Mouse (Mus musculus) heart, postnatal 14 days (tissue): ENCODE measurements around the gene Emc7. TPM values are rescaled to one million over a fixed set of nuclear protein-coding genes. Genes with fewer than 3 reads are reported as not detected.
"Not testable (repeated sequence)": the region's sequence is repeated elsewhere in the genome, so short reads cannot be mapped to it uniquely, and the experiment has no call there.

Experiments
- DNase-seq, 2 experiments: peaks; one replicate each; pipeline ENCODE4 v3.0.0; 2021 to 2022
- intact Hi-C: fragments of 180-260 bp; cut with DNase I; formaldehyde crosslinking; loops from one replicate; pipeline ENCODE4 v1.15.1; 2025
- long read RNA-seq, 2 experiments: library from polyadenylated mRNA; stranded (forward); transcript quantifications; one replicate each; pipeline ENCODE4 v2.0.0; 2021
- total RNA-seq, 2 experiments: library from RNA; stranded (reverse); gene quantifications; 2 replicates each; pipeline ENCODE4 v1.2.3; 2021

Emc7 gene
- total RNA-seq, result 10 to 100 TPM; 15.2 to 15.5 TPM
- long read RNA-seq, experiment 1, full-length matches to known transcripts, result 65 of 68 reads
- long read RNA-seq, experiment 1, partial matches to known transcripts, result 1 of 68 reads
- long read RNA-seq, experiment 1, other reads (novel, unspliced or antisense), result 2 of 68 reads
- long read RNA-seq, experiment 2, full-length matches to known transcripts, result 49 of 53 reads
- long read RNA-seq, experiment 2, partial matches to known transcripts, result 1 of 53 reads
- long read RNA-seq, experiment 2, other reads (novel, unspliced or antisense), result 3 of 53 reads

GRCm38 (mm10) chr2:112454862-112455564, at the start of gene Emc7:
Gene Emc7 (plus strand): TSS chr2:112454997.
- intact Hi-C loops, result loop anchor here (2.0 to 10.0 kb wide), 3 partner anchors 76 to 190 kb away; partner anchors contain the start of genes Emc4, Gm21985, Katnbl1 and Nop10
- DNase-seq, result peak; percentile 98 to 100

- no peak for DNase-seq
- intact Hi-C loops, result no loop called here
These were observed 47.8 kb upstream of the Emc7 start for GRCm38 (mm10) chr2:112407030-112407429.

- intact Hi-C loops, result no loop called here
- no peak for DNase-seq
These were observed 29.5 kb upstream of the Emc7 start for GRCm38 (mm10) chr2:112425308-112425707.

- intact Hi-C loops, result not testable (repeated sequence)
These were observed 26.3 kb upstream of the Emc7 start for GRCm38 (mm10) chr2:112428534-112428933.

GRCm38 (mm10) chr2:112429665-112430064, 25.1 kb upstream of the Emc7 start:
- DNase-seq, result no peak
- intact Hi-C loops, result no loop called here

More at GRCm38 (mm10) chr2:112428534-112428933, 26.3 kb upstream of the Emc7 start:
- not testable (repeated sequence) for DNase-seq

- intact Hi-C loops, result no loop called here
These were observed 24.4 kb upstream of the Emc7 start for GRCm38 (mm10) chr2:112430403-112430802.

GRCm38 (mm10) chr2:112432523-112432922, 22.3 kb upstream of the Emc7 start:
- no peak for DNase-seq
- intact Hi-C loops, result no loop called here

More at GRCm38 (mm10) chr2:112430403-112430802, 24.4 kb upstream of the Emc7 start:
- DNase-seq, result no peak

GRCm38 (mm10) chr2:112433359-112433758, 21.4 kb upstream of the Emc7 start:
- no peak for DNase-seq
- intact Hi-C loops, result no loop called here

GRCm38 (mm10) chr2:112436292-112436691, 18.5 kb upstream of the Emc7 start:
- DNase-seq, result no peak
- intact Hi-C loops, result no loop called here

GRCm38 (mm10) chr2:112437589-112437988, 17.2 kb upstream of the Emc7 start:
- no peak for DNase-seq
- intact Hi-C loops, result no loop called here

- intact Hi-C loops, result no loop called here
These were observed 11.3 kb upstream of the Emc7 start for GRCm38 (mm10) chr2:112443491-112443890.

GRCm38 (mm10) chr2:112445511-112445910, 9.3 kb upstream of the Emc7 start:
- DNase-seq, result no peak
- intact Hi-C loops, result no loop called here

More at GRCm38 (mm10) chr2:112443491-112443890, 11.3 kb upstream of the Emc7 start:
- DNase-seq, result no peak

- intact Hi-C loops, DNase-seq: not testable (repeated sequence)
These were observed 6.8 kb upstream of the Emc7 start for GRCm38 (mm10) chr2:112448046-112448445.

- DNase-seq, result no peak
- intact Hi-C loops, result no loop called here
These were observed 6.2 kb upstream of the Emc7 start for GRCm38 (mm10) chr2:112448510-112449059.

GRCm38 (mm10) chr2:112449597-112450296, 5.0 kb upstream of the Emc7 start:
- intact Hi-C loops, result loop anchor here (10.0 kb wide), 1 partner anchor 185 kb away; the partner anchor contains the start of genes Gm21985, Nop10 and Slc12a6
- peak; percentile 10 to 50 for DNase-seq

GRCm38 (mm10) chr2:112452513-112452912, 2.3 kb upstream of the Emc7 start:
- DNase-seq, result not testable (repeated sequence)
- intact Hi-C loops, result loop anchor here (10.0 kb wide), 1 partner anchor 188 kb away; the partner anchor contains the start of genes Gm21985, Nop10 and Slc12a6

- intact Hi-C loops, result loop anchor here (2.0 to 10.0 kb wide), 3 partner anchors 75 to 189 kb away; partner anchors contain the start of genes Emc4, Gm21985, Katnbl1 and Nop10
- no peak for DNase-seq
These were observed 504 bp upstream of the Emc7 start for GRCm38 (mm10) chr2:112454125-112454861.

- intact Hi-C loops, result no loop called here
- DNase-seq, result no peak
These were observed 5.8 kb downstream of the Emc7 start for GRCm38 (mm10) chr2:112460557-112460956.

GRCm38 (mm10) chr2:112469542-112469941, 14.7 kb downstream of the Emc7 start:
- DNase-seq, result no peak
- intact Hi-C loops, result no loop called here

GRCm38 (mm10) chr2:112470961-112471381, 16.2 kb downstream of the Emc7 start:
- intact Hi-C loops, result no loop called here
- no peak for DNase-seq
